Mouse (Mus musculus): Measurements from ENCODE around the gene Cage1. TPM values are rescaled to one million over a fixed set of nuclear protein-coding genes. Genes with fewer than 3 reads are reported as not detected.
A peak's percentile ranks its signal among the peaks of the same experiment; 100 is the strongest.

Cage1 gene
- total and polyA plus RNA-seq, 3 experiments = 0.12 to 2.3 (median 1.6) TPM

- TF ChIP-seq EP300 (IDR thresholded peaks at IDR 0.05; ENCODE audit: insufficient read depth, low read depth, low read length) (no peak), POLR2A (IDR thresholded peaks at IDR 0.05; ENCODE audit: insufficient read depth, low read depth, low read length) (no peak), CTCF (IDR thresholded peaks at IDR 0.05) (no peak)
- H3K4me3 ChIP-seq = no peak overlapping the region
- no peaks in the 10 kb centered on the region for H3K36me3 ChIP-seq (ENCODE audit: control insufficient read depth, insufficient read depth, low read length)
- no peaks in the 10 kb centered on the region for H3K79me2 ChIP-seq (replicated peaks; ENCODE audit: control insufficient read depth, insufficient read depth, low read length)
- DNase-seq = no peak
- intact Hi-C loops (cut with DNase I) = no loop called here
- no peak overlapping the region for H3K9ac ChIP-seq (ENCODE audit: low read depth, low read length)
- no peaks in the 10 kb centered on the region for H3K27me3 ChIP-seq (ENCODE audit: control insufficient read depth, insufficient read depth, low read length)
- H3K4me1 ChIP-seq (ENCODE audit: control insufficient read depth, insufficient read depth, low read length) = peaks cover 3% of the 10 kb centered on the region
- WGBS = 85% methylated on average over 9 of the region's 9 CpGs
- no peak overlapping the region for H3K27ac ChIP-seq
Observed at GRCm38 (mm10) chr13:37962541-37962940, 74.3 kb downstream of the Cage1 start.

- DNase-seq = no peak
- no peak overlapping the region; the same call in 1 of the 2 replicates for H3K27ac ChIP-seq
- no peak overlapping the region for H3K9ac ChIP-seq (ENCODE audit: low read depth, low read length)
- H3K4me3 ChIP-seq = no peak overlapping the region
- H3K36me3 ChIP-seq (ENCODE audit: control insufficient read depth, insufficient read depth, low read length) = no peaks in the 10 kb centered on the region
- no peak for TF ChIP-seq POLR2A (IDR thresholded peaks at IDR 0.05; ENCODE audit: insufficient read depth, low read depth, low read length)
- TF ChIP-seq EP300 (IDR thresholded peaks at IDR 0.05; ENCODE audit: insufficient read depth, low read depth, low read length) = no peak
- no peak for TF ChIP-seq CTCF (IDR thresholded peaks at IDR 0.05)
- intact Hi-C loops (cut with DNase I) = no loop called here
- no peaks in the 10 kb centered on the region for H3K79me2 ChIP-seq (replicated peaks; ENCODE audit: control insufficient read depth, insufficient read depth, low read length)
- WGBS = 87% methylated on average over 7 of the region's 7 CpGs
- H3K27me3 ChIP-seq (ENCODE audit: control insufficient read depth, insufficient read depth, low read length) = no peaks in the 10 kb centered on the region
- peaks cover 3% of the 10 kb centered on the region for H3K4me1 ChIP-seq (ENCODE audit: control insufficient read depth, insufficient read depth, low read length)
Observed at GRCm38 (mm10) chr13:37959936-37960335, 76.9 kb downstream of the Cage1 start.

- WGBS = 56% methylated on average over 15 of the region's 15 CpGs
- Histone ChIP-seq H3K79me2 (replicated peaks; ENCODE audit: control insufficient read depth, insufficient read depth, low read length) (no peaks in the 10 kb centered on the region), H3K27me3 (ENCODE audit: control insufficient read depth, insufficient read depth, low read length) (no peaks in the 10 kb centered on the region), H3K27ac (peak overlapping the region; percentile 29), H3K4me1 (ENCODE audit: control insufficient read depth, insufficient read depth, low read length) (peaks cover 3% of the 10 kb centered on the region), H3K36me3 (ENCODE audit: control insufficient read depth, insufficient read depth, low read length) (no peaks in the 10 kb centered on the region), H3K4me3 (no peak overlapping the region), H3K9ac (ENCODE audit: low read depth, low read length) (no peak overlapping the region)
- intact Hi-C loops (cut with DNase I) = no loop called here
- no peak for TF ChIP-seq POLR2A (IDR thresholded peaks at IDR 0.05; ENCODE audit: insufficient read depth, low read depth, low read length)
- no peak for TF ChIP-seq EP300 (IDR thresholded peaks at IDR 0.05; ENCODE audit: insufficient read depth, low read depth, low read length)
- no peak for TF ChIP-seq CTCF (IDR thresholded peaks at IDR 0.05)
- peak; percentile 59 to 66 for DNase-seq
Observed at GRCm38 (mm10) chr13:37959239-37959907, 77.5 kb downstream of the Cage1 start.

GRCm38 (mm10) chr13:37958498-37959238, 78.2 kb downstream of the Cage1 start:
- intact Hi-C loops (cut with DNase I) = no loop called here
- H3K27me3 ChIP-seq (ENCODE audit: control insufficient read depth, insufficient read depth, low read length) = no peaks in the 10 kb centered on the region
- 54% methylated on average over 18 of the region's 18 CpGs for WGBS

More at GRCm38 (mm10) chr13:37958498-37959238, 78.2 kb downstream of the Cage1 start:
- peak overlapping the region; percentile 29 for H3K27ac ChIP-seq
- H3K9ac ChIP-seq (ENCODE audit: low read depth, low read length) = no peak overlapping the region
- H3K79me2 ChIP-seq (replicated peaks; ENCODE audit: control insufficient read depth, insufficient read depth, low read length) = no peaks in the 10 kb centered on the region
- H3K36me3 ChIP-seq (ENCODE audit: control insufficient read depth, insufficient read depth, low read length) = no peaks in the 10 kb centered on the region
- peaks cover 3% of the 10 kb centered on the region for H3K4me1 ChIP-seq (ENCODE audit: control insufficient read depth, insufficient read depth, low read length)
- no peak overlapping the region for H3K4me3 ChIP-seq
- peak in 1 of 2 experiments; percentile 46 for DNase-seq
- TF ChIP-seq POLR2A (IDR thresholded peaks at IDR 0.05; ENCODE audit: insufficient read depth, low read depth, low read length) (no peak), EP300 (IDR thresholded peaks at IDR 0.05; ENCODE audit: insufficient read depth, low read depth, low read length) (no peak), CTCF (IDR thresholded peaks at IDR 0.05) (no peak)

Small RNAs within 50 kb of the gene (microRNA-seq; reads per million reads assigned to microRNA genes)
- 0 reads per million in 2 experiments for gene Gm27387

Other genes starting within 250 kb of the Cage1 start
- 10 to 100 TPM; 41.7 to 44.9 TPM for gene Ssr1, start 42.9 kb downstream of the Cage1 start, total RNA-seq (2021)
- 10.0 and 17.2 TPM in 2 replicates for gene Ssr1, start 42.9 kb downstream of the Cage1 start, polyA plus RNA-seq (2012; rRNA removed)
- 1 to 10 TPM; 8.4 to 9.0 TPM for gene Riok1, start 74 bp downstream of the Cage1 start, total RNA-seq (2021)
- 8.3 and 11.5 TPM in 2 replicates for gene Riok1, start 74 bp downstream of the Cage1 start, polyA plus RNA-seq (2012; rRNA removed)
- gene Dsp, start 114.2 kb upstream of the Cage1 start, total RNA-seq (2021) = 100 to 1,000 TPM; 449 to 577 TPM
- 84.4 and 141 TPM in 2 replicates for gene Dsp, start 114.2 kb upstream of the Cage1 start, polyA plus RNA-seq (2012; rRNA removed)
- 1 to 10 TPM; 9.6 to 9.7 TPM for gene Snrnp48, start 167.9 kb upstream of the Cage1 start, total RNA-seq (2021)
- 11.9 and 19.2 TPM in 2 replicates for gene Snrnp48, start 167.9 kb upstream of the Cage1 start, polyA plus RNA-seq (2012; rRNA removed)

Data from heart, adult 2 months (tissue).